Mouse (Mus musculus): Measurements from ENCODE around the gene Hrasls5. TPM values are rescaled to one million over a fixed set of nuclear protein-coding genes. Genes with fewer than 3 reads are reported as not detected.

Gene Hrasls5
- polyA plus RNA-seq, 1 experiment from 2014 or later: not detected

DNA sequence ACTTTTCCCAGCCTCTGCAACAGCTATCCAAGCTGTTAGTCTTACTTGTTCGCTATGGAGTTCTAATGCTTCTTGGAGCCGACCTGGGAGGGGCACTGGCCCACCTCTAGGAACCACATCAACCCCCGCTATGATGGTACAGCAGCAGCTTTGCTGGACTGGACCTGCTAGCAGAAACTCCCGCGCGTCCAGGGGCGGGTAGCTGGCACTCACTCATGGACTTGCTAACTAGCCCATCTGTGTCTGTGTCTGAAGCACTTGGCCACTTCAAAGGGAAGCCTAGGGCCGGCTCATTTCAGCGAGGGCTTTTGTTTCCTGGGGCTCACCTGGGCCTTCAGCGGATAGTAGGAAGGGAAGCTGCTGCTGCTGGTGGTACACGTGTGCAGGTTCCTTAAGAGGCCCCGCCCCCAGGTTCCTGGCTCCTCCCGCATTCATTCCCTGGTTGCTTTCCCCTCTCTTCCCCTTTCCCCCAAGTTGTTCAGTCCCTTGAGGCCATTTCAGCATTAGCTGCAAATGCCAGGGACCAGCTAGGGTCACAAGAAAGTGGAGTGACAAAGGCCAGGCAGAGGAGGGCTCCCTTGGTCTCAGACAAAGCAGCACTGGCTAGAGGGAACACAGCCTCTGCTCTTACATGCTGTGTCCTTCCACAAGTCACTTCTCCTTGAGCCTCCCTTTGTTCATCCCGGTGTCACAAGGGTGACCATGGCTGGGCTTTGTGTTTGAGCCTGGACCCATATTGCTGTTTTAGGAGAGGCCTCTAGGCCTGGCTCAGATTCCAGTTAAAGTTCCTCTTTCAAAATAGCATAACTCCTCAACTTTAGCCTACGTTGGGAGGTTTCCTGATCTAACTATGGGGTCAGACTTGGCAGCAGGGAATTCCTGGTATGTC lies 5.3 kb upstream of the Hrasls5 start, which contains the start of gene Lgals12:
Gene Lgals12, minus strand, starts transcription at position 393 of the 889 bp plus-strand sequence.
- Histone ChIP-seq H3K4me2 (peak within 1 kb of the TSS; percentile 77), H3K9ac (peak within 1 kb of the TSS; percentile 57), H3K4me3 (peak within 1 kb of the TSS; percentile 35), H3K27me3 (replicated peaks) (peaks cover 24% of the 10 kb centered on the region), H3K27ac (ENCODE audit: poor library complexity, severe bottlenecking) (no peak within 1 kb of the TSS), H3K9me3 (replicated peaks) (no peaks in the 10 kb centered on the region), H3K4me1 (replicated peaks) (peaks cover 25% of the 10 kb centered on the region), H3K36me3 (no peaks in the 10 kb centered on the region)
- 5% methylated on average over 15 of the region's 15 CpGs for WGBS
- peak; percentile 12; the same call in 1 of the 2 replicates for ATAC-seq (ENCODE audit: insufficient number of reproducible peaks, low FRiP score)

DNA sequence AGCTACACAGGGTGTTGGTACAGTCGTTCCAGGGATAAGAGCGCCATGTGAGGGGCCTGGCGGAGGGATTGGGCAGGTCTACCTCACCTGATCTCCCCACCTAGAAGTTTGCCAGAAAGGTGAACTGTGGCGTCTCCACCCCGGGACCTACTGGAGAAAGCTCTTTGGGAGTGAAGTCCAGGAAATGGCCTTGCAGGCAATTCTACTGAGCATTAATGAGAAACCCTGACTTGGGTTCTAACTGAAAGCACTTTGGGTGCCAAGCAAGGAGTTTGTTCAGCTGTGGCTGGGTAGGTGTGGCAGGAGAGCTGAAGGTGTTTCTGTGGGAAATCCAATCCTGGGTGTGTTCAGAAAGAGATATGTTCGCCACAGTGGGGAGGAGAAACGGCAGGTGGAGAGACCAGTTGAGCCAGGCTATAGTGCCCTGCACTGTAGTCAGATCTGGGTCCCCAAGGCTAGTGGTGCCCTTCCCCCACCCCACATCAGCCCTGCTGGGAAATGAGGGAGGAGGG lies 4.6 kb upstream of the Hrasls5 start:
- H3K36me3 ChIP-seq: no peaks in the 10 kb centered on the region
- H3K9ac ChIP-seq: no peak overlapping the region
- ATAC-seq (ENCODE audit: insufficient number of reproducible peaks, low FRiP score): no peak
- H3K4me3 ChIP-seq: no peak overlapping the region
- peaks cover 29% of the 10 kb centered on the region for H3K27me3 ChIP-seq (replicated peaks)
- H3K9me3 ChIP-seq (replicated peaks): no peaks in the 10 kb centered on the region
- WGBS: 58% methylated on average over 7 of the region's 7 CpGs
- no peak overlapping the region for H3K4me2 ChIP-seq
- H3K27ac ChIP-seq (ENCODE audit: poor library complexity, severe bottlenecking): no peak overlapping the region
- H3K4me1 ChIP-seq (replicated peaks): peaks cover 25% of the 10 kb centered on the region

- Histone ChIP-seq H3K27ac (ENCODE audit: poor library complexity, severe bottlenecking) (no peak overlapping the region), H3K4me2 (no peak overlapping the region)
- WGBS: 77% methylated on average over 7 of the region's 7 CpGs
Measured at GRCm38 (mm10) chr19:7613151-7613550, 810 bp downstream of the Hrasls5 start.

DNA sequence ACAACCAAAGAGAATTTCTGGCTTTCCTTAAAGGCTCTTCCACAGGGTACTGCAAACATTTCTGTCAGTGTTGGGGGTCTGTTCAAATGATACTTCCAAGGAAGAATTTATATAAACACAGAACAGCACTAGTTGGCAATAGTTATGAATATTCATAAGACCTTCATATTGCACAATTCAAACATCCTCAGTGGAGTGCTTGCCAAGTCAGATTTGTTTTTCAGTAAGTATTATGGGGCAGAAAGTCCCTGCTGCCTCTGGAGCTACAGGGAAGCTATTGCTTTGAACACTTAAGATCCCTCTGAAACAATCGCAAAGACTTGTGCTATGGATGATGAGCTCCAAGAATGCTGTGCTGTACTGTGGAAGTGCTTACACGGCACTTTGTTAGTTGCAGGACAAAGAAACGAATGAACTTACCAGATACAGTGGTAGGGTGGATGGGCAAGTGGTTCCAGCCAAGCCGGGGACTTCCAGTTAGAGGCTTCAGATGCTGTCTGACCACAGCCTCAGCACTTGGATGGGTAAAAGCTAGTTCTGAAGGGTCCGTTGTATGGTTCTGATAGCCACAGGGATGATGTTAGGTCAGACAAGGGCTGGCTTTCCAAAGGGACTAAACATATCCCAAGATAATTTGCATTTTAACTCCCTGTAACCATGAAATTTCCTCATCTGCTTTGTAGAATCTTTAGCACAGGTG lies 4.0 kb downstream of the Hrasls5 start:
- H3K4me3 ChIP-seq: no peak overlapping the region
- H3K9me3 ChIP-seq (replicated peaks): no peaks in the 10 kb centered on the region
- peaks cover 40% of the 10 kb centered on the region for H3K27me3 ChIP-seq (replicated peaks)
- H3K27ac ChIP-seq (ENCODE audit: poor library complexity, severe bottlenecking): no peak overlapping the region
- 67% methylated on average over 5 of the region's 5 CpGs for WGBS
- no peaks in the 10 kb centered on the region for H3K36me3 ChIP-seq
- no peak for ATAC-seq (ENCODE audit: insufficient number of reproducible peaks, low FRiP score)
- peaks cover 4% of the 10 kb centered on the region; the same call in 1 of the 2 replicates for H3K4me1 ChIP-seq (replicated peaks)
- no peak overlapping the region for H3K4me2 ChIP-seq
- no peak overlapping the region for H3K9ac ChIP-seq

More at GRCm38 (mm10) chr19:7613151-7613550, 810 bp downstream of the Hrasls5 start:
- Histone ChIP-seq H3K9ac (no peak overlapping the region), H3K36me3 (no peaks in the 10 kb centered on the region), H3K27me3 (replicated peaks) (peaks cover 47% of the 10 kb centered on the region), H3K4me1 (replicated peaks) (peaks cover 4% of the 10 kb centered on the region; the same call in 1 of the 2 replicates), H3K4me3 (no peak overlapping the region), H3K9me3 (replicated peaks) (no peaks in the 10 kb centered on the region)
- no peak for ATAC-seq (ENCODE audit: insufficient number of reproducible peaks, low FRiP score)

DNA sequence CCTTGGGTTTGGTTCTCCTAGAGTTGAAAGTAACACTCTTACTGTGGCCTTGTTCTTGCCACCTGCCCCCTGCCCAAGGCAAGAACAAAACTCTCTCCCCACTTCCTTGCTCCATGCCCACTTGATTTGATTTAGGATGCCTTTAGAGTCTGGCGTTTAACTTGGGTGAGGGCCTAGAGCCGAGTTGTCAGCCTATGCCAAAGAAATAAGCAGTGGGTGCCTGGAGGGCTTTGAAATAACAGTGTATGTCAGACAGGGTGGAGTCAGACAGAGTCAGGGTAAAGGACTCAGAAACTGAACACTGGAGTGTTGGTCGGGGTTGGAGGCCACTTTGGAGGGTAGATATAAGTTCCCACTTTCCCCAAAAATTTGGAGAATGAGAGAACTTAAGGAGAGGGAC lies 4.7 kb downstream of the Hrasls5 start:
- WGBS: 57% methylated on average over 3 of the region's 3 CpGs
- no peaks in the 10 kb centered on the region for H3K36me3 ChIP-seq
- H3K9me3 ChIP-seq (replicated peaks): no peaks in the 10 kb centered on the region
- no peak overlapping the region for H3K27ac ChIP-seq (ENCODE audit: poor library complexity, severe bottlenecking)
- H3K4me3 ChIP-seq: no peak overlapping the region
- H3K9ac ChIP-seq: no peak overlapping the region
- H3K4me2 ChIP-seq: no peak overlapping the region
- peaks cover 33% of the 10 kb centered on the region; the same call in 1 of the 2 replicates for H3K27me3 ChIP-seq (replicated peaks)
- H3K4me1 ChIP-seq (replicated peaks): no peaks in the 10 kb centered on the region; the same call in 1 of the 2 replicates
- ATAC-seq (ENCODE audit: insufficient number of reproducible peaks, low FRiP score): no peak

GRCm38 (mm10) chr19:7617696-7618095 lies 5.4 kb downstream of the Hrasls5 start:
- 39% methylated on average over 7 of the region's 7 CpGs for WGBS
- peaks cover 28% of the 10 kb centered on the region; the same call in 1 of the 2 replicates for H3K27me3 ChIP-seq (replicated peaks)
- no peak overlapping the region for H3K9ac ChIP-seq
- no peaks in the 10 kb centered on the region for H3K4me1 ChIP-seq (replicated peaks)
- no peak for ATAC-seq (ENCODE audit: insufficient number of reproducible peaks, low FRiP score)
- no peak overlapping the region for H3K4me3 ChIP-seq
- H3K4me2 ChIP-seq: peak overlapping the region; percentile 33; the same call in 1 of the 2 replicates
- H3K27ac ChIP-seq (ENCODE audit: poor library complexity, severe bottlenecking): no peak overlapping the region
- no peaks in the 10 kb centered on the region for H3K36me3 ChIP-seq
- no peaks in the 10 kb centered on the region for H3K9me3 ChIP-seq (replicated peaks)

GRCm38 (mm10) chr19:7633021-7633420 lies 20.7 kb downstream of the Hrasls5 start:
- Histone ChIP-seq H3K36me3 (no peaks in the 10 kb centered on the region), H3K4me1 (replicated peaks) (no peaks in the 10 kb centered on the region), H3K4me2 (no peak overlapping the region), H3K27ac (ENCODE audit: poor library complexity, severe bottlenecking) (no peak overlapping the region), H3K27me3 (replicated peaks) (no peaks in the 10 kb centered on the region), H3K9ac (no peak overlapping the region), H3K4me3 (no peak overlapping the region), H3K9me3 (replicated peaks) (no peaks in the 10 kb centered on the region)
- no peak for ATAC-seq (ENCODE audit: insufficient number of reproducible peaks, low FRiP score)

- Histone ChIP-seq H3K9ac (no peak overlapping the region), H3K27ac (ENCODE audit: poor library complexity, severe bottlenecking) (no peak overlapping the region), H3K4me1 (replicated peaks) (no peaks in the 10 kb centered on the region), H3K27me3 (replicated peaks) (no peaks in the 10 kb centered on the region), H3K36me3 (no peaks in the 10 kb centered on the region), H3K4me3 (no peak overlapping the region), H3K4me2 (no peak overlapping the region), H3K9me3 (replicated peaks) (no peaks in the 10 kb centered on the region)
- 58% methylated on average over 1 of the region's 1 CpGs for WGBS
- no peak for ATAC-seq (ENCODE audit: insufficient number of reproducible peaks, low FRiP score)
Measured at GRCm38 (mm10) chr19:7633786-7634185, 21.4 kb downstream of the Hrasls5 start.

- Histone ChIP-seq H3K4me2 (no peak overlapping the region), H3K9me3 (replicated peaks) (no peaks in the 10 kb centered on the region), H3K4me1 (replicated peaks) (no peaks in the 10 kb centered on the region), H3K27me3 (replicated peaks) (no peaks in the 10 kb centered on the region), H3K36me3 (no peaks in the 10 kb centered on the region), H3K9ac (no peak overlapping the region), H3K27ac (ENCODE audit: poor library complexity, severe bottlenecking) (no peak overlapping the region), H3K4me3 (no peak overlapping the region)
- 77% methylated on average over 8 of the region's 8 CpGs for WGBS
- no peak for ATAC-seq (ENCODE audit: insufficient number of reproducible peaks, low FRiP score)
Measured at GRCm38 (mm10) chr19:7648913-7649666, 36.7 kb downstream of the Hrasls5 start.

DNA sequence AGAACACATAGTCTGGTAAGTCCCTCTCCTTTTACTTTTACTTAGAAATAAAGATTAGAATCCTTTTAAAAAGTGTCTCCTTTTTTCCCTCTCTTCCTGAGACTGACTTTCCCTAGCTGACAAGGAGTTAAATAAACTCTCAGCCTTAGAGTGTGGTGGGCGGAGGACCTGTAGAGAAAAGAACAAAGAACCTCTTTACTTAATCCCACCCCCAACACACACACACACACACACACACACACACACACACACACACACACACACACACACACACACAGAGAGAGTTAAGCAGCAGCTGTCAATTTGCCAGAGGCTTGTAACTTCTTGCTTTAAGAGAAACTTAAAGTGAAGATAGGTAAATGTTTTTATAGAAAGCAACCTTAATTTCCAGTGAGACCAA lies 59.7 kb downstream of the Hrasls5 start:
- no peak overlapping the region for H3K4me3 ChIP-seq
- H3K9me3 ChIP-seq (replicated peaks): no peaks in the 10 kb centered on the region
- 21% methylated on average over 1 of the region's 1 CpGs for WGBS
- no peaks in the 10 kb centered on the region for H3K4me1 ChIP-seq (replicated peaks)
- ATAC-seq (ENCODE audit: insufficient number of reproducible peaks, low FRiP score): no peak
- no peaks in the 10 kb centered on the region for H3K27me3 ChIP-seq (replicated peaks)
- H3K27ac ChIP-seq (ENCODE audit: poor library complexity, severe bottlenecking): no peak overlapping the region
- H3K9ac ChIP-seq: no peak overlapping the region
- no peak overlapping the region for H3K4me2 ChIP-seq
- H3K36me3 ChIP-seq: no peaks in the 10 kb centered on the region
